Mouse (Mus musculus) myocyte (in vitro differentiated cells): ENCODE measurements around the gene Fads1.

Source experiments
- E2F4 ChIP-seq: IDR thresholded peaks from one replicate; pipeline ENCODE4 v1.6.1; 2011; ENCODE audit warnings: mild to moderate bottlenecking, control low read depth, moderate library complexity; ENCODE audit not compliant: insufficient read depth
- MAX ChIP-seq: IDR thresholded peaks from one replicate; pipeline ENCODE4 v1.6.1; 2011; ENCODE audit warnings: low read depth, mild to moderate bottlenecking, control low read depth
- MYOD1 ChIP-seq, 3 experiments: IDR thresholded peaks; one replicate each; pipeline ENCODE4 v1.6.1; 2011; ENCODE audit warnings: control low read depth in 2 of 3, low read depth in 2 of 3, mild to moderate bottlenecking in 2 of 3, moderate library complexity in 1 of 3; ENCODE audit not compliant: insufficient read length in 2 of 3, control insufficient read depth in 1 of 3
- POLR2A ChIP-seq: IDR thresholded peaks from one replicate; pipeline ENCODE4 v1.6.1; 2011; ENCODE audit warnings: low read depth, mild to moderate bottlenecking, control low read depth, moderate library complexity; ENCODE audit not compliant: insufficient read length
- SRF ChIP-seq: IDR thresholded peaks from one replicate; pipeline ENCODE4 v1.6.1; 2011; ENCODE audit warnings: low read depth; ENCODE audit not compliant: control insufficient read depth, insufficient read length

DNA sequence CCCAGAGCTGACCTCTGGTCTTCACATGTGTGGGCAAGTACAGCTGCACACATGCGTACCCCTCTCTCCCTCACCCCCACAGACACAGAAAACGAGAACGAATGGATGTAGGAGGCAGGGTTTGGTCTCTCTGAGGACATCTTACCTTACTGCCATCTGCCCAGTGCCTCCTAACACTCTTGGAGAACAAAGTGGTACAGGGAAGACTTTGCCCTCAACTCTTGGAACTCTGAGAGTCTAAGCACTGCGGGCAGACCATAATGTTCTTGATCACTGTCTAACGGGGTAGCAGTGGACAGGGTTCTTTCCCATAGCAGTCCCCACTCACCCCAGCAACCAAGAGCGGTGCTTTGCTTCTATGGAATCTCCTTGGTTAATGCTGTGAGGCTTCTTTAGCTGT lies 6.3 kb downstream of the Fads1 start:
- no peak for TF ChIP-seq POLR2A
- no peak for TF ChIP-seq MYOD1 (IDR thresholded peaks at IDR 0.05; ENCODE audit: control insufficient read depth in 1 of 3, insufficient read length in 2 of 3, low read depth in 2 of 3)
- no peak for TF ChIP-seq E2F4
- no peak for TF ChIP-seq MAX
- TF ChIP-seq SRF: no peak
